Mouse (Mus musculus): ENCODE data around the gene Olfr730. TPM values are rescaled to one million over a fixed set of nuclear protein-coding genes. Genes with fewer than 3 reads are reported as not detected.

Olfr730 gene
- polyA plus RNA-seq (2015; fragmentation: Nextera tagmentation; extraction: Ambion mirVana) = not detected in 2 replicates

DNA sequence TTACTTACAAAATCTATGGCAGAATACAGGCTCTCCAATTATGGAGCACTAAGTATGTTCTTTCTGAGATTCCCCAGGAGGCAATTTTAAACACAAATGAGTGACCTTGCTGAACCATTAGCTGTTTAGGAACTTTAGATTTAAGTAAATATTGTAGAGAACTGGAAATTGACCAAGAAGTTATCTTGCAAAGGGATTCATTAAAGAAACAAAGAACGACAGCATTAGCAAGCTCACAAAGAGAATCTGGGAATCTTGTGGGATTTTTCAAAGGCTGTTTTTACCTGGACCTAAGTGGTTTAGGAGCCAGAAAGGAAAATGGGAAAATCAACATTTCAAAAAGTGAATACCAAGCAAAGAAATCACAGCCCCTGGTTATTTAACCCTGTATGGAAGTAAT lies at the start of gene Olfr730:
Olfr730 (minus strand) TSS at position 101 of the 400 bp plus-strand sequence.
- Histone ChIP-seq H3K9ac (no peak within 1 kb of the TSS), H3K36me3 (no peaks in the 10 kb centered on the region), H3K9me3 (replicated peaks) (no peaks in the 10 kb centered on the region), H3K4me2 (no peak within 1 kb of the TSS), H3K4me1 (no peaks in the 10 kb centered on the region), H3K4me3 (replicated peaks) (no peak within 1 kb of the TSS), H3K27me3 (no peaks in the 10 kb centered on the region), H3K27ac (no peak within 1 kb of the TSS)
- no peak for ATAC-seq (replicated peaks; ENCODE audit: low FRiP score)
- WGBS = 67% methylated on average over 1 of the region's 1 CpGs

DNA sequence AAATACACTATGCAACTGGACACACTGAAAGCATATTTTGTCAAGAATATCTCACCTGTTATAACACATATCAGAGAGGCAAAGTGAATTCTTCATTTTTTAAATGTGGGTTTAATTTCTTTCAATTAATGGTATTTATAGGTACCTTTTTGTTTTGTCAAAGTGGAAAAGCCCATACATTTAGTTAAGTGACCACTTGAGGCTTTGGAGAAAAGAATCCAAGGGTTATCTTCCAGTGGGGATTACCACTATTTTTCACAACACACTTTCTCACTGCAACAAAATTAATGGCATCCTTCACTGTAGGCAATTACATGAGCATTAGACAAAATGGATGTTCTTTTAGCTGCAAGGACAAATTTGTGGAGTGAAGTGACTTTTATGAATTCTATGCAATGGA lies 35.2 kb downstream of the Olfr730 start, which contains the start of gene Olfr729:
Olfr729 (minus strand) TSS at position 101 of the 400 bp plus-strand sequence.
- Histone ChIP-seq H3K4me1 (no peaks in the 10 kb centered on the region), H3K27ac (no peak within 1 kb of the TSS), H3K4me3 (replicated peaks) (no peak within 1 kb of the TSS), H3K4me2 (no peak within 1 kb of the TSS), H3K9ac (no peak within 1 kb of the TSS), H3K36me3 (no peaks in the 10 kb centered on the region), H3K9me3 (replicated peaks) (no peaks in the 10 kb centered on the region), H3K27me3 (no peaks in the 10 kb centered on the region)
- ATAC-seq (replicated peaks; ENCODE audit: low FRiP score) = no peak

- Histone ChIP-seq H3K27ac (no peak within 1 kb of the TSS), H3K36me3 (no peaks in the 10 kb centered on the region)
- no peak for ATAC-seq (replicated peaks; ENCODE audit: low FRiP score)
Observed at GRCm38 (mm10) chr14:50142580-50142979, 45.4 kb downstream of the Olfr730 start, which contains the start of gene Olfr728. Olfr728 (minus strand) TSS chr14:50142680.

More at GRCm38 (mm10) chr14:50142580-50142979, 45.4 kb downstream of the Olfr730 start, which contains the start of gene Olfr728:
- 88% methylated on average over 5 of the region's 5 CpGs for WGBS
- H3K27me3 ChIP-seq = no peaks in the 10 kb centered on the region
- H3K9me3 ChIP-seq (replicated peaks) = no peaks in the 10 kb centered on the region
- H3K4me3 ChIP-seq (replicated peaks) = no peak within 1 kb of the TSS
- H3K4me2 ChIP-seq = no peak within 1 kb of the TSS
- no peak within 1 kb of the TSS for H3K9ac ChIP-seq
- no peaks in the 10 kb centered on the region for H3K4me1 ChIP-seq

Other genes starting within 250 kb of the Olfr730 start
- not detected in 2 replicates for gene Olfr724, start 224.9 kb downstream of the Olfr730 start, polyA plus RNA-seq (2015; fragmentation: Nextera tagmentation; extraction: Ambion mirVana)
- not detected in 2 replicates for gene Olfr725, start 147.8 kb downstream of the Olfr730 start, polyA plus RNA-seq (2015; fragmentation: Nextera tagmentation; extraction: Ambion mirVana)
- gene Olfr726, start 97.2 kb downstream of the Olfr730 start, polyA plus RNA-seq (2015; fragmentation: Nextera tagmentation; extraction: Ambion mirVana) = not detected in 2 replicates
- not detected in 2 replicates for gene Olfr727, start 65.0 kb downstream of the Olfr730 start, polyA plus RNA-seq (2015; fragmentation: Nextera tagmentation; extraction: Ambion mirVana)
- gene Olfr728, start 45.5 kb downstream of the Olfr730 start, polyA plus RNA-seq (2015; fragmentation: Nextera tagmentation; extraction: Ambion mirVana) = not detected in 2 replicates
- gene Olfr729, start 35.3 kb downstream of the Olfr730 start, polyA plus RNA-seq (2015; fragmentation: Nextera tagmentation; extraction: Ambion mirVana) = not detected in 2 replicates
- gene Olfr731, start 53.7 kb upstream of the Olfr730 start, polyA plus RNA-seq (2015; fragmentation: Nextera tagmentation; extraction: Ambion mirVana) = not detected in 2 replicates
- not detected in 2 replicates for gene Olfr732, start 96.0 kb upstream of the Olfr730 start, polyA plus RNA-seq (2015; fragmentation: Nextera tagmentation; extraction: Ambion mirVana)
- gene Olfr733, start 113.3 kb upstream of the Olfr730 start, polyA plus RNA-seq (2015; fragmentation: Nextera tagmentation; extraction: Ambion mirVana) = not detected in 2 replicates
- gene Olfr734, start 138.6 kb upstream of the Olfr730 start, polyA plus RNA-seq (2015; fragmentation: Nextera tagmentation; extraction: Ambion mirVana) = not detected in 2 replicates
- gene Olfr735, start 160.7 kb upstream of the Olfr730 start, polyA plus RNA-seq (2015; fragmentation: Nextera tagmentation; extraction: Ambion mirVana) = not detected in 2 replicates
- gene Tlr11, start 169.7 kb upstream of the Olfr730 start, polyA plus RNA-seq (2015; fragmentation: Nextera tagmentation; extraction: Ambion mirVana) = not detected in 2 replicates
- not detected in 2 replicates for gene Olfr736, start 193.0 kb upstream of the Olfr730 start, polyA plus RNA-seq (2015; fragmentation: Nextera tagmentation; extraction: Ambion mirVana)
- gene Olfr738, start 219.4 kb upstream of the Olfr730 start, polyA plus RNA-seq (2015; fragmentation: Nextera tagmentation; extraction: Ambion mirVana) = not detected in 2 replicates
- gene Olfr739, start 230.4 kb upstream of the Olfr730 start, polyA plus RNA-seq (2015; fragmentation: Nextera tagmentation; extraction: Ambion mirVana) = not detected in 2 replicates

Data from kidney, embryonic 15.5 days (tissue).